ENCODE assay signal across 22 mouse cellular contexts in genomic region chr7:93039542-93039941, GRCm38 (mm10). TPM values are rescaled to one million over a fixed set of nuclear protein-coding genes. Genes with fewer than 3 reads are reported as not detected.
DNase-seq lines count a peak whose midpoint lies in the region; ATAC-seq and TF ChIP-seq lines count a peak whose summit lies in the region.
"Had no signal": no experiment of that assay in that cellular context is flagged by ENCODE, and none has a peak within 500 bp of the region (broad histone marks: within the 10 kb centered on the region; RNA-seq: fewer than 3 reads in every experiment).

No protein-coding gene starts in this region.

- TF ChIP-seq POLR2A in kidney, adult 2 months (IDR thresholded peaks at IDR 0.05; ENCODE audit: low read depth, low read length): no peak

- 88% methylated on average over 3 of the region's 3 CpGs for WGBS in midbrain, embryonic 11.5 days
- WGBS in midbrain, embryonic 13.5 days: 93% methylated on average over 3 of the region's 3 CpGs
- 88% methylated on average over 3 of the region's 3 CpGs for WGBS in neural tube, embryonic 13.5 days
- 84% methylated on average over 3 of the region's 3 CpGs for WGBS in neural tube, embryonic 15.5 days
- 65% methylated on average over 3 of the region's 3 CpGs for WGBS in kidney, adult 2 months

- TF ChIP-seq CTCF in kidney, adult 2 months (conservative IDR thresholded peaks at IDR 0.05; ENCODE audit: insufficient read depth, insufficient read length, low read depth, low read length): no peak

- peak; percentile 51 for DNase-seq in midbrain, embryonic 11.5 days (ENCODE audit: low spot score, missing footprints)
- DNase-seq in kidney, adult 2 months: no peak
- DNase-seq: adrenal gland, adult 2 months; adrenal gland, adult 8-10 months; adrenal gland, postnatal 10 days; adrenal gland, postnatal 14 days; adrenal gland, postnatal 25 days; adrenal gland, postnatal 36 days; B cell, adult 2 months; cerebellum, adult 11 months; cerebellum, adult 11-12 months; cerebellum, adult 18-20 months had no signal

- H3K36me3 ChIP-seq in midbrain, embryonic 11.5 days (ENCODE audit: control insufficient read depth, insufficient read depth, low read length): no peaks in the 10 kb centered on the region
- no peaks in the 10 kb centered on the region for H3K36me3 ChIP-seq in midbrain, embryonic 13.5 days
- H3K36me3 ChIP-seq in neural tube, embryonic 13.5 days: no peaks in the 10 kb centered on the region
- no peaks in the 10 kb centered on the region for H3K36me3 ChIP-seq in neural tube, embryonic 15.5 days
- no peaks in the 10 kb centered on the region for H3K36me3 ChIP-seq in kidney, adult 2 months (ENCODE audit: control insufficient read depth, insufficient read depth, low read length)
- H3K36me3 ChIP-seq: G1E had no signal

- H3K9me3 ChIP-seq in midbrain, embryonic 11.5 days (ENCODE audit: control insufficient read depth, low read length): no peaks in the 10 kb centered on the region
- no peaks in the 10 kb centered on the region for H3K9me3 ChIP-seq in midbrain, embryonic 13.5 days
- H3K9me3 ChIP-seq in neural tube, embryonic 13.5 days: no peaks in the 10 kb centered on the region
- H3K9me3 ChIP-seq in neural tube, embryonic 15.5 days (replicated peaks): no peaks in the 10 kb centered on the region
- H3K9me3 ChIP-seq: G1E had no signal

- peaks cover 3% of the 10 kb centered on the region; the same call in 1 of the 2 replicates for H3K4me1 ChIP-seq in midbrain, embryonic 11.5 days (ENCODE audit: control insufficient read depth, insufficient read depth, low read length)
- H3K4me1 ChIP-seq in midbrain, embryonic 13.5 days (replicated peaks): peaks cover 5% of the 10 kb centered on the region; the same call in 1 of the 2 replicates
- peaks cover 10% of the 10 kb centered on the region; the same call in 1 of the 2 replicates for H3K4me1 ChIP-seq in neural tube, embryonic 13.5 days (replicated peaks)
- no peaks in the 10 kb centered on the region for H3K4me1 ChIP-seq in neural tube, embryonic 15.5 days
- H3K4me1 ChIP-seq in kidney, adult 2 months (ENCODE audit: control insufficient read depth, insufficient read depth, low read length): no peaks in the 10 kb centered on the region

- no peak overlapping the region for H3K9ac ChIP-seq in midbrain, embryonic 11.5 days (ENCODE audit: low read length)
- H3K9ac ChIP-seq in midbrain, embryonic 13.5 days (replicated peaks): no peak overlapping the region
- no peak overlapping the region for H3K9ac ChIP-seq in neural tube, embryonic 13.5 days
- no peak overlapping the region for H3K9ac ChIP-seq in neural tube, embryonic 15.5 days (replicated peaks)

- H3K27me3 ChIP-seq in midbrain, embryonic 11.5 days (ENCODE audit: control insufficient read depth, insufficient read depth, low read length): no peaks in the 10 kb centered on the region
- H3K27me3 ChIP-seq in midbrain, embryonic 13.5 days: peaks cover 11% of the 10 kb centered on the region
- H3K27me3 ChIP-seq in neural tube, embryonic 13.5 days: no peaks in the 10 kb centered on the region
- H3K27me3 ChIP-seq in neural tube, embryonic 15.5 days (replicated peaks): no peaks in the 10 kb centered on the region
- no peaks in the 10 kb centered on the region for H3K27me3 ChIP-seq in kidney, adult 2 months (replicated peaks; ENCODE audit: control insufficient read depth, insufficient read depth, low read length)

- H3K27ac ChIP-seq in midbrain, embryonic 11.5 days (ENCODE audit: low read depth, low read length): no peak overlapping the region
- H3K27ac ChIP-seq in midbrain, embryonic 13.5 days: no peak overlapping the region
- 0 out of 2 replicates have a peak overlapping the region, but pooled peaks have one; percentile 10 for H3K27ac ChIP-seq in neural tube, embryonic 13.5 days (replicated peaks)
- no peak overlapping the region for H3K27ac ChIP-seq in neural tube, embryonic 15.5 days (replicated peaks)
- H3K27ac ChIP-seq in kidney, adult 2 months (ENCODE audit: insufficient read depth, low read depth, low read length): no peak overlapping the region

- H3K4me2 ChIP-seq in midbrain, embryonic 11.5 days: no peak overlapping the region
- H3K4me2 ChIP-seq in midbrain, embryonic 13.5 days (replicated peaks): no peak overlapping the region
- no peak overlapping the region for H3K4me2 ChIP-seq in neural tube, embryonic 13.5 days
- H3K4me2 ChIP-seq in neural tube, embryonic 15.5 days: no peak overlapping the region

- ATAC-seq in midbrain, embryonic 11.5 days (ENCODE audit: low FRiP score): no peak
- ATAC-seq in midbrain, embryonic 13.5 days: no peak
- ATAC-seq in neural tube, embryonic 13.5 days (ENCODE audit: low read depth): no peak
- ATAC-seq in neural tube, embryonic 15.5 days (ENCODE audit: low FRiP score): no peak
- ATAC-seq in common myeloid progenitor, adult 5-6 weeks (replicated peaks; ENCODE audit: low read depth, poor library complexity, severe bottlenecking): peak; percentile 51; the same call in 1 of the 2 replicates
- ATAC-seq: activated CD4-positive, CD25-positive, alpha-beta regulatory T cell, adult 4 months; CD4-positive, CD25-positive, alpha-beta regulatory T cell, adult 4 months; Patski had no signal

- H3K4me3 ChIP-seq in midbrain, embryonic 11.5 days (ENCODE audit: low read depth, low read length): no peak overlapping the region
- no peak overlapping the region for H3K4me3 ChIP-seq in midbrain, embryonic 13.5 days (replicated peaks)
- H3K4me3 ChIP-seq in neural tube, embryonic 13.5 days: no peak overlapping the region
- no peak overlapping the region for H3K4me3 ChIP-seq in neural tube, embryonic 15.5 days (replicated peaks)
- no peak overlapping the region for H3K4me3 ChIP-seq in kidney, adult 2 months (ENCODE audit: insufficient read depth, low read depth, low read length)

RNA-seq across cellular contexts. Expression of gene Fam181b, which starts 40.1 kb away (rescaled TPM):
- 53.7 and 66.6 TPM in 2 replicates for polyA plus RNA-seq in midbrain, embryonic 11.5 days (2014; fragmentation: Nextera tagmentation; extraction: Ambion mirVana)
- 27.5 and 37.5 TPM in 2 replicates for polyA plus RNA-seq in midbrain, embryonic 13.5 days (2015; fragmentation: Nextera tagmentation; extraction: Ambion mirVana)
- 65.6 and 67.4 TPM in 2 replicates for polyA plus RNA-seq in neural tube, embryonic 13.5 days (2015; fragmentation: Nextera tagmentation; extraction: Ambion mirVana)
- polyA plus RNA-seq in neural tube, embryonic 15.5 days (2015; fragmentation: Nextera tagmentation; extraction: Ambion mirVana): 66.5 and 84.8 TPM in 2 replicates
- not detected in 2 replicates for total RNA-seq in common myeloid progenitor, adult 5-6 weeks (2017)
- 0.63 and 1.4 TPM in 2 replicates for polyA plus RNA-seq in kidney, adult 2 months (2012; rRNA removed)
- total RNA-seq: CH12.LX, MEL had no signal
- polyA plus RNA-seq: activated CD4-positive, CD25-positive, alpha-beta regulatory T cell, adult 4 months; CD4-positive, CD25-positive, alpha-beta regulatory T cell, adult 4 months; G1E; Patski had no signal

Comparison
In these comparisons a context has a peak if more than half of its experiments do, and no peak if none do; other contexts are left out.
1. RNA of gene Fam181b, which starts 40.1 kb away (polyA plus RNA-seq): 66.5 to 84.8 TPM in neural tube, embryonic 15.5 days, 65.6 to 67.4 TPM in neural tube, embryonic 13.5 days, 53.7 to 66.6 TPM in midbrain, embryonic 11.5 days and 27.5 to 37.5 TPM in midbrain, embryonic 13.5 days; 0.63 to 1.4 TPM in kidney, adult 2 months; every median in the first group is over 10 times any median in the second.